Mouse (Mus musculus): ENCODE results near the gene Gstz1.

Gstz1 gene

GRCm38 (mm10) chr12:87146966-87147365 is at the start of gene Gstz1:
Gene Gstz1, plus strand, starts transcription at chr12:87147165.
- DNase-seq = peak; percentile 90

GRCm38 (mm10) chr12:87100331-87100730 is 46.6 kb upstream of the Gstz1 start:
- peak; percentile 20 for DNase-seq

GRCm38 (mm10) chr12:87102165-87102631 is 44.8 kb upstream of the Gstz1 start, which contains the start of gene Ngb:
Gene Ngb, minus strand, starts transcription at chr12:87102539.
- peak; percentile 8 for DNase-seq

- DNase-seq = no peak
These were observed 43.5 kb upstream of the Gstz1 start for GRCm38 (mm10) chr12:87103471-87103870.

GRCm38 (mm10) chr12:87104796-87105195 is 42.2 kb upstream of the Gstz1 start:
- no peak for DNase-seq

GRCm38 (mm10) chr12:87107357-87107977 is 39.5 kb upstream of the Gstz1 start:
- DNase-seq = no peak

GRCm38 (mm10) chr12:87121918-87122589 is 24.9 kb upstream of the Gstz1 start:
- DNase-seq = no peak

- no peak for DNase-seq
These were observed 19.7 kb upstream of the Gstz1 start for GRCm38 (mm10) chr12:87127256-87127655.

GRCm38 (mm10) chr12:87130224-87130623 is 16.7 kb upstream of the Gstz1 start:
- no peak for DNase-seq

- DNase-seq = peak; percentile 15
These were observed 15.8 kb upstream of the Gstz1 start for GRCm38 (mm10) chr12:87131181-87131580.

- peak; percentile 57 for DNase-seq
These were observed 15.3 kb upstream of the Gstz1 start for GRCm38 (mm10) chr12:87131619-87132018.

- DNase-seq = no peak
These were observed 14.8 kb upstream of the Gstz1 start for GRCm38 (mm10) chr12:87132210-87132609.

GRCm38 (mm10) chr12:87132784-87133183 is 14.2 kb upstream of the Gstz1 start:
- DNase-seq = no peak

GRCm38 (mm10) chr12:87137439-87138341 is 9.3 kb upstream of the Gstz1 start:
- DNase-seq = no peak

GRCm38 (mm10) chr12:87138342-87138701 is 8.6 kb upstream of the Gstz1 start:
- no peak for DNase-seq

- DNase-seq = no peak
These were observed 8.2 kb upstream of the Gstz1 start for GRCm38 (mm10) chr12:87138768-87139167.

- DNase-seq = no peak
These were observed 4.8 kb upstream of the Gstz1 start for GRCm38 (mm10) chr12:87142156-87142555.

GRCm38 (mm10) chr12:87147395-87148089 is 577 bp downstream of the Gstz1 start, which contains the start of gene Pomt2:
Gene Pomt2, minus strand, starts transcription at chr12:87147968.
- peak; percentile 92 for DNase-seq

GRCm38 (mm10) chr12:87148136-87148535 is 1.2 kb downstream of the Gstz1 start:
- DNase-seq = no peak

- no peak for DNase-seq
These were observed 2.5 kb downstream of the Gstz1 start for GRCm38 (mm10) chr12:87149471-87149870.

GRCm38 (mm10) chr12:87154448-87154847 is 7.5 kb downstream of the Gstz1 start:
- peak; percentile 19 for DNase-seq

- peak; percentile 27 for DNase-seq
These were observed 10.4 kb downstream of the Gstz1 start for GRCm38 (mm10) chr12:87157361-87157760.

- peak; percentile 18 for DNase-seq
These were observed 11.1 kb downstream of the Gstz1 start for GRCm38 (mm10) chr12:87158099-87158498.
